Comparison of ENCODE assay signal across 10 mouse cellular contexts in genomic region chr2:32728463-32728862, GRCm38 (mm10). TPM values are rescaled to one million over a fixed set of nuclear protein-coding genes. Genes with fewer than 3 reads are reported as not detected.
DNase-seq lines count a peak whose midpoint lies in the region; ATAC-seq and TF ChIP-seq lines count a peak whose summit lies in the region.
"Had no signal": no experiment of that assay in that cellular context is flagged by ENCODE, and none has a peak within 500 bp of the region (broad histone marks: within the 10 kb centered on the region; RNA-seq: fewer than 3 reads in every experiment).

No protein-coding gene starts in this region.

- DNase-seq in layer of hippocampus, adult 2 months (ENCODE audit: low spot score in 2 of 2) = no peak
- DNase-seq in layer of hippocampus, adult 11-12 months (ENCODE audit: low spot score) = no peak
- peak; percentile 63 for DNase-seq in kidney, postnatal 0 days (ENCODE audit: low spot score)
- peak; percentile 70 for DNase-seq in lung, postnatal 36 days
- DNase-seq in retina, postnatal 1 day = no peak
- no peak for DNase-seq in embryo, embryonic 11 days
- no peak for DNase-seq in frontal cortex, adult 2 months (ENCODE audit: extremely low spot score in 1 of 2, low spot score in 1 of 2)

- no peaks in the 10 kb centered on the region for H3K9me3 ChIP-seq in heart, embryonic 11.5 days (replicated peaks; ENCODE audit: control insufficient read depth, low read length)
- no peaks in the 10 kb centered on the region for H3K9me3 ChIP-seq in kidney, postnatal 0 days (replicated peaks; ENCODE audit: low read length)

- no peak for ATAC-seq in heart, embryonic 11.5 days (replicated peaks; ENCODE audit: insufficient number of reproducible peaks, low FRiP score, low TSS enrichment)
- ATAC-seq in kidney, postnatal 0 days (replicated peaks; ENCODE audit: low FRiP score, low read depth) = no peak; the same call in 1 of the 2 replicates

- H3K4me3 ChIP-seq in layer of hippocampus, adult 2 months = peak overlapping the region; percentile 51
- H3K4me3 ChIP-seq in heart, embryonic 11.5 days (ENCODE audit: low read depth, low read length) = peak overlapping the region; percentile 43
- H3K4me3 ChIP-seq in kidney, postnatal 0 days (replicated peaks; ENCODE audit: low read depth, low read length) = peak overlapping the region; percentile 37

- peak overlapping the region; percentile 67 for H3K4me2 ChIP-seq in heart, embryonic 11.5 days
- peak overlapping the region; percentile 51 for H3K4me2 ChIP-seq in kidney, postnatal 0 days (ENCODE audit: low read length)

- H3K27me3 ChIP-seq in heart, embryonic 11.5 days (ENCODE audit: control insufficient read depth, insufficient read depth, low read length) = no peaks in the 10 kb centered on the region
- H3K27me3 ChIP-seq in kidney, postnatal 0 days (ENCODE audit: insufficient read depth, low read length) = no peaks in the 10 kb centered on the region

- peaks cover 10% of the 10 kb centered on the region; the same call in 1 of the 2 replicates for H3K4me1 ChIP-seq in heart, embryonic 11.5 days (ENCODE audit: control insufficient read depth, insufficient read depth, low read length)
- H3K4me1 ChIP-seq in kidney, postnatal 0 days (replicated peaks; ENCODE audit: insufficient read depth, low read length) = peaks cover 13% of the 10 kb centered on the region; the same call in 1 of the 2 replicates

- WGBS in heart, embryonic 11.5 days (ENCODE audit: insufficient replicate concordance) = 33% methylated on average over 7 of the region's 7 CpGs
- 45% methylated on average over 7 of the region's 7 CpGs for WGBS in kidney, postnatal 0 days

- H3K9ac ChIP-seq in heart, embryonic 11.5 days (ENCODE audit: low read depth, low read length) = peak overlapping the region; percentile 65
- peak overlapping the region; percentile 63 for H3K9ac ChIP-seq in kidney, postnatal 0 days (ENCODE audit: low read depth, low read length)

- H3K36me3 ChIP-seq in heart, embryonic 11.5 days (ENCODE audit: control insufficient read depth, insufficient read depth, low read length) = no peaks in the 10 kb centered on the region
- no peaks in the 10 kb centered on the region for H3K36me3 ChIP-seq in kidney, postnatal 0 days (ENCODE audit: insufficient read depth, low read length)

- no peak for TF ChIP-seq CTCF in layer of hippocampus, adult 2 months (conservative IDR thresholded peaks at IDR 0.05)
- TF ChIP-seq CTCF in kidney, postnatal 0 days (IDR thresholded peaks at IDR 0.05; ENCODE audit: low read depth) = no peak

- peak overlapping the region; percentile 60; the same call in 1 of the 2 replicates for H3K27ac ChIP-seq in layer of hippocampus, adult 2 months
- H3K27ac ChIP-seq in heart, embryonic 11.5 days (ENCODE audit: low read depth, low read length) = peak overlapping the region; percentile 62
- peak overlapping the region; percentile 71 for H3K27ac ChIP-seq in kidney, postnatal 0 days

RNA-seq across cellular contexts. Expression of gene Sh2d3c, which starts 7.6 kb away (rescaled TPM):
- 10 to 100 TPM; 18.9 to 20.1 TPM for total RNA-seq in layer of hippocampus, adult 2 months (2021)
- polyA plus RNA-seq in heart, embryonic 11.5 days (2014; fragmentation: Nextera tagmentation; extraction: Ambion mirVana) = 26.4 and 29.1 TPM in 2 replicates
- 31.1 and 31.3 TPM in 2 replicates for polyA plus RNA-seq in kidney, postnatal 0 days (2015; fragmentation: Nextera tagmentation; extraction: Ambion mirVana)
- 28.1 and 28.6 TPM in 2 replicates for polyA plus RNA-seq in frontal cortex, adult 2 months (2012; rRNA removed)

RNA-seq across cellular contexts. Expression of gene 6330409D20Rik, which starts 12.4 kb away (rescaled TPM):
- 1 to 10 TPM; 1.4 to 2.9 TPM for total RNA-seq in layer of hippocampus, adult 2 months (2021)
- 0.32 and 0.46 TPM in 2 replicates for polyA plus RNA-seq in heart, embryonic 11.5 days (2014; fragmentation: Nextera tagmentation; extraction: Ambion mirVana)
- 0.11 TPM in 1 of 2 replicates, not detected in the other for polyA plus RNA-seq in kidney, postnatal 0 days (2015; fragmentation: Nextera tagmentation; extraction: Ambion mirVana)
- 3.2 and 3.5 TPM in 2 replicates for polyA plus RNA-seq in frontal cortex, adult 2 months (2012; rRNA removed)
- total RNA-seq: MEL had no signal
- polyA plus RNA-seq: gonadal fat pad, adult 2 months had no signal

RNA-seq across cellular contexts. Expression of gene Cdk9, which starts 15.6 kb away (rescaled TPM):
- total RNA-seq in layer of hippocampus, adult 2 months (2021) = 100 to 1,000 TPM; 115 to 121 TPM
- polyA plus RNA-seq in heart, embryonic 11.5 days (2014; fragmentation: Nextera tagmentation; extraction: Ambion mirVana) = 53.8 and 61.2 TPM in 2 replicates
- 87.4 and 90.6 TPM in 2 replicates for polyA plus RNA-seq in kidney, postnatal 0 days (2015; fragmentation: Nextera tagmentation; extraction: Ambion mirVana)
- 250 and 268 TPM in 2 replicates for polyA plus RNA-seq in frontal cortex, adult 2 months (2012; rRNA removed)

RNA-seq across cellular contexts. Expression of gene Fpgs, which starts 24.5 kb away (rescaled TPM):
- 10 to 100 TPM; 10.7 to 14.6 TPM for total RNA-seq in layer of hippocampus, adult 2 months (2021)
- polyA plus RNA-seq in heart, embryonic 11.5 days (2014; fragmentation: Nextera tagmentation; extraction: Ambion mirVana) = 14.5 and 15.3 TPM in 2 replicates
- polyA plus RNA-seq in kidney, postnatal 0 days (2015; fragmentation: Nextera tagmentation; extraction: Ambion mirVana) = 36.1 and 36.2 TPM in 2 replicates
- polyA plus RNA-seq in frontal cortex, adult 2 months (2012; rRNA removed) = 16.8 and 24.8 TPM in 2 replicates

RNA-seq across cellular contexts. Expression of gene Tor2a, which starts 28.6 kb away (rescaled TPM):
- 10 to 100 TPM; 30.3 to 32.3 TPM for total RNA-seq in layer of hippocampus, adult 2 months (2021)
- 39.8 and 46.6 TPM in 2 replicates for polyA plus RNA-seq in heart, embryonic 11.5 days (2014; fragmentation: Nextera tagmentation; extraction: Ambion mirVana)
- polyA plus RNA-seq in kidney, postnatal 0 days (2015; fragmentation: Nextera tagmentation; extraction: Ambion mirVana) = 74.9 and 79.4 TPM in 2 replicates
- polyA plus RNA-seq in frontal cortex, adult 2 months (2012; rRNA removed) = 60.0 and 69.0 TPM in 2 replicates

Comparison
In these comparisons a context has a peak if more than half of its experiments do, and no peak if none do; other contexts are left out.
1. DNase-seq: peak in kidney, postnatal 0 days (single experiment) and lung, postnatal 36 days (single experiment); none in layer of hippocampus, adult 2 months (0 of 2), layer of hippocampus, adult 11-12 months (single experiment), retina, postnatal 1 day (single experiment), embryo, embryonic 11 days (single experiment) and frontal cortex, adult 2 months (0 of 2).
2. Peak in every context shown above with its lines, with median percentiles within 50 percentile points of each other: H3K27ac ChIP-seq and H3K4me3 ChIP-seq.